Mouse (Mus musculus) MEL-GATA-1-ER (cell line): ENCODE measurements around the gene Sash3.
"Not testable (repeated sequence)": the region's sequence is repeated elsewhere in the genome, so short reads cannot be mapped to it uniquely, and the experiment has no call there.

Experiments
- DNase-seq: peaks from one replicate; pipeline ENCODE4 v3.0.0-alpha.2; 2012; ENCODE audit warnings: low read depth; ENCODE audit errors: extremely low read depth

Sash3 gene

DNA sequence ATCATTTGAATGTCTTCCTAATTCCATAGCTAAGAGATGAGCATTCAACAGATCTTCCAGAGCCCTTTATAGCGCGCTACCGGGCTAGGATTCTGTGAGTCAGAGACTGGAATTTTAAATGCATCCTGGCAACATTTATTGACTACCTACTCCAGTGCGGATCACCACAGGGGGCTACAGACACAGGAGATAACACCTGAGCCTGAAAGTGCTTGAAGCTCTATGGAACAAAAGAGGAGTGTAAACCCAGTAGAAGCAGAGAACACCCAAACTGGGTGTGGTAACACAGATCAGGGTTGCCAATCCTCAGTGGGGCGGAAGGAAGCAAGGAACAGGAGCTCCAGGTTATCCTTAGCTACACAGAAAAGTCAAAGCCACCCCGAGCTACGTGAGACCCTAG is 56.2 kb downstream of the Sash3 start:
- DNase-seq = no peak

DNA sequence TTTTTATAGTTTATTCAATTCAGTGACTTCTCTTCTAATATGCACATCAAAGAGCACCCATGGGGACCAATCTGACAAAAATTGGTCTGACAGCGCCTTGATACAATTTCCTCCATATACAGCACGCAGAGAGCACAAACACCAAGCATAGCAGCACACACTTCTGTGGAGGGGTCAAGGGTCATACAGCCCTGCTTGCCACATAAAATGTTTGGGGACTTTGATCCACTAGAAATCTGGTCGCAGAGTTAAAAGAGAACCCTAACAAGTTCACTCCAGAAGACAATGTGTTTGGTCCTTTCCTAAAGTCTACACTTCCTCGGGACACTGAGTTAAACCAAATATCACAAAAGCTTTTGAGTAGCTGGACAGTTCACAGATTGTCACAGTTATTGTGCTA is 56.8 kb downstream of the Sash3 start:
- no peak for DNase-seq

DNA sequence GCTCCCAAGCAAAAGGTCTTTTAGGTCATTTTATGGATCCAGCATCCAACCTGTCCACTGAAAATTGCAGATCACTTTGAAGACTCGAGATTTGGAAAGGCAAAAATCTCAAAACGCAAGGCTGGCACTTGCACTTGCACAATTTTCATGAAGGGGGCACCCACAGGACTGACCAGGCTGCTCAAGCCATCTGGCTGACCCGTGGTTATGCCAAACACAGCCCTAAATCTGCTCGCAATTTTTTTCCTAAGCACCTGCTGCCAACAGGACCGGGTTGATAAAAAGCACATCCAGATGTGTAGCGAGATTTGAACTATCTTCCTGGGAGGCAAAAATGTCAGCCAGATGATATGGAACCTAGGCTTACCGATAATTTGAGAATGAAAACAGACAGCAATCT is 57.5 kb downstream of the Sash3 start:
- DNase-seq = no peak

DNA sequence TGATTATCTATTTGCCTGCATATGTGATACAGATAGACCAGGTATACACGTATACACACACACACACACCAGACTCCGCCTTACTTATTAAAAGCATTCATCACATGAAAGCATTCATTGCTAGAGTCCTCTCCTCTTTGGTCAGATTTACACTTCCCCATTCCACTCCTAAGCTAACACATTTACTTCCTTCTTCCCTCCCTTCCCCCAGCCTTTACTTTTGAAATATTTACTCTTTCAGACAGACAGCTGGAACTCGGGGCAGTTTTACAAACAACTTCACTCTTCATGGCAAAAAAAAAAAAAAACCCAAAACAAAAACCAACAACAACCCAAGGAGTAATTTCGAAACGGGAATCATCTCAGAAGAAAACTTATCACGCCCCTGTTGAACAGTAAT is 58.2 kb downstream of the Sash3 start:
- peak; percentile 25 for DNase-seq

DNA sequence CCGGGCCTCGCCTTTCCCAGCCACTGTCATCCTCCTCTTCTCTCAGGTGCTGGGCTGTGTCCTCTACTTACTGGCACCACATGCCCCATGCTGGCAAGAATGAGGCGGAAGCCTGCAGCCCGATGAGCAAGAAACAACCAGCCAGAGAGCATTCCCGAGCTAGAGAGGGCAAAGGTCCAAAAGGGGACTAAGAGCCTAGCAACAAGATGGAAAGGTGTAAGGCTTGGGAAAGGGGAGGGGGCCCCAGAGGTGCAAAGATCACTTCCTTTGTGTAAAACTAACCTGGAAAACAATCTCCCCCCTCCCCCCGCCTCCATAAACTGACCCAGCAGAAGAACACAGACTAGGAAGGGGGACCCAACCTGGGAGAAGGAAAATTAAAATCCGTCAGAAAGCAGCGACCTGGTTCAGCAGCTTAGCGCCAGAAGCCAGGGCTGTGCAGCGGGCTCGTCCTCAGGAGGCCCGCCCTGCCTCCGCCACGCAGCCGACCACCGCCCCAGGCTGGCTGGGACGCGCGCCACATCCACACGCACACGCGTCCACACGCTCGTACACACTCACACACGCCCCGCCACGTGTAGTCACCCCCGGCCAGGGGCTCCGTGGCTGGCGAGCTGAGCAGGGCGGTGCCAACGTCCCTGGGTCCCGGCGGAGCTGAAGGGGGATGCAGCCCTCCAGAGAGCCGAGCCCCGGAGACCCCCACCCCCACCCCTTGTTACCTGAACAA is 61.7 kb downstream of the Sash3 start:
- DNase-seq = no peak

DNA sequence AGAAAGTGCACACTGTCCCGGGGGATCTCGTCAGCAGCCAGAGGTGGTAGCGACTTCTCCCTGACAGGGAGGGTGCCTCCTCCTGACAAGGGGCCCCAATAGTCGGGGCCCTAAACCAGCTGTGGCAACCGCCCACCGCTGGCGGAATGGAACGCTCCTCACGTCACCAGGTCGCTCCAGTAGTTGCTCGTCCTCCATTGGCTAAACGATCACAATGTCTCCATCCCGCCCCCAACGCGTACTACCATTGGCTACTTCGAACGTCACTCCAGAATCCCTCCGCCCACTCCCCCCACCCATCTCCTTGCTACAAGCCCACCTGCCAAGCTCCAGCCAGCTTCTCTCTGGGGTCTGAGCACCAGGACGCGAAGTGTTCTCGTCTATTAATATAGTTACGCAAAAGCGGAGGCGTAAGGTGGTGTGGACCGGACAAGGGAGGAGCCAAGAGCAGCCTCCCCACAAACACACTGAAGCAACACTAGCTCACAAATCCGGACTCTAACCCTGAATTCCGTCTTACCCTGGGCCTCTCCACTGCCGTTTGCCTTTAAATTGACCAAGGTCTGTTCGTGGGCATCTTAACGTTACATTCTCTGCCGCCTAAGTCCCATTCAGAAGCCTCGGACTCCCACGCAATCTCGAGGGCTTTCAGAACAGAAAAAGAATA is 62.4 kb downstream of the Sash3 start, which contains the start of gene Zdhhc9:
Gene Zdhhc9, minus strand, starts transcription at position 360 of the 667 bp plus-strand sequence.
- DNase-seq = peak; percentile 77

DNA sequence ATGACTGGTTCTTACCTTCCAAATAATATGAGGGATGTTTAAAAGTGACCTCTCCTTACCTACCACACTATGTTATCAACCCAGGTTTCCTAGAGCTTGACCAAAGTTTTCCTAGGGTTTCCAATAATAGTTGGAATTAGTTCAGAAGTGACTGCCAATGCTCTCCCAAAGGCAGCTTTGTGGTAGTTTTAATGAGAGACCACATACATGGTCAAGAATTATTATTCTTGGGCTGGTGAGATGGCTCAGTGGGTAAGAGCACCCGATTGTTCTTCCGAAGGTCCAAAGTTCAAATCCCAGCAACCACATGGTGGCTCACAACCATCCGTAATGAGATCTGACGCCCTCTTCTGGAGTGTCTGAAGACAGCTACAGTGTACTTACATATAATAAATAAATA is 63.5 kb downstream of the Sash3 start:
- not testable (repeated sequence) for DNase-seq
